Mouse (Mus musculus) lung, embryonic 14.5 days (tissue): ENCODE data around the gene Atp5h. TPM values are rescaled to one million over a fixed set of nuclear protein-coding genes. Genes with fewer than 3 reads are reported as not detected.
A peak's percentile ranks its signal among the peaks of the same experiment; 100 is the strongest.

Source experiments
- ATAC-seq: fragments of 200-750 bp; cut with Nextera tagmentation; 2 replicates; pipeline ENCODE4 v1.8.0; 2017; ENCODE audit warnings: mild to moderate bottlenecking, moderate TSS enrichment, moderate library complexity; ENCODE audit not compliant: insufficient read depth
- DNase-seq: peaks from one replicate; pipeline ENCODE4 v3.0.0-alpha.2; 2015
- H3K27ac ChIP-seq: fragments of 300-500 bp; sonication (generic); 2 replicates; pipeline ENCODE4 v1.5.1; 2014; ENCODE audit warnings: low read depth, mild to moderate bottlenecking, moderate library complexity
- H3K27me3 ChIP-seq: fragments of 300-500 bp; sonication (generic); 2 replicates; pipeline ENCODE4 v1.6.1; 2014; ENCODE audit warnings: low read length, control low read depth; ENCODE audit not compliant: insufficient read depth
- H3K36me3 ChIP-seq: fragments of 300-500 bp; sonication (generic); 2 replicates; pipeline ENCODE4 v1.6.1; 2014; ENCODE audit warnings: control low read depth; ENCODE audit not compliant: insufficient read depth
- H3K4me1 ChIP-seq: fragments of 300-500 bp; sonication (generic); 2 replicates; pipeline ENCODE4 v1.6.1; 2014; ENCODE audit warnings: antibody characterized with exemption, control low read depth; ENCODE audit not compliant: insufficient read depth
- H3K4me2 ChIP-seq: fragments of 300-500 bp; sonication (generic); 2 replicates; pipeline ENCODE4 v1.6.1; 2014; ENCODE audit warnings: mild to moderate bottlenecking
- H3K4me3 ChIP-seq: fragments of 300-500 bp; sonication (generic); 2 replicates; pipeline ENCODE4 v1.5.1; 2014; ENCODE audit warnings: low read depth, low read length
- H3K9ac ChIP-seq: fragments of 300-500 bp; sonication (generic); 2 replicates; pipeline ENCODE4 v1.6.1; 2014
- H3K9me3 ChIP-seq: fragments of 300-500 bp; sonication (generic); 2 replicates; pipeline ENCODE4 v1.6.1; 2016; ENCODE audit warnings: low read depth, low read length, control low read depth
- CTCF ChIP-seq: IDR thresholded peaks from 2 replicates; pipeline ENCODE4 v1.5.1; 2016; ENCODE audit warnings: antibody characterized with exemption, low read depth
- WGBS: fragments of 180-500 bp; shearing (Covaris S2); extraction: QIAGEN DNeasy Blood & Tissue Kit; methylation state at CpG from one replicate; pipeline ENCODE4 v1.1.7; 2014; 5-methylcytosine and 5-hydroxymethylcytosine counted together
- polyA plus RNA-seq: library from polyadenylated mRNA; unstranded; fragments of >200 nt; fragmentation: Nextera tagmentation; extraction: Ambion mirVana; gene quantifications from 2 replicates; pipeline ENCODE4 v1.2.1, GENCODE M21; 2014

Gene Atp5h
- polyA plus RNA-seq, 1 experiment from 2014 or later = 817 TPM

GRCm38 (mm10) chr11:115439326-115439725, 19.6 kb upstream of the Atp5h start:
- DNase-seq = no peak
- Histone ChIP-seq H3K9ac (no peak overlapping the region), H3K4me1 (no peaks in the 10 kb centered on the region), H3K27ac (no peak overlapping the region), H3K9me3 (no peaks in the 10 kb centered on the region), H3K4me2 (no peak overlapping the region), H3K36me3 (no peaks in the 10 kb centered on the region), H3K27me3 (no peaks in the 10 kb centered on the region), H3K4me3 (no peak overlapping the region)
- WGBS = 80% methylated on average over 3 of the region's 3 CpGs
- ATAC-seq = no peak
- TF ChIP-seq CTCF = no peak

- DNase-seq (no peak), ATAC-seq (no peak)
- H3K27me3 ChIP-seq = no peaks in the 10 kb centered on the region
- no peaks in the 10 kb centered on the region for H3K36me3 ChIP-seq
- H3K4me1 ChIP-seq = no peaks in the 10 kb centered on the region
- WGBS = 62% methylated on average over 5 of the region's 5 CpGs
- H3K9me3 ChIP-seq = no peaks in the 10 kb centered on the region
- H3K4me2 ChIP-seq = no peak overlapping the region
- no peak overlapping the region for H3K9ac ChIP-seq
- no peak overlapping the region for H3K4me3 ChIP-seq
- TF ChIP-seq CTCF = no peak
- no peak overlapping the region for H3K27ac ChIP-seq
Observed at GRCm38 (mm10) chr11:115437571-115438122, 17.9 kb upstream of the Atp5h start.

- Histone ChIP-seq H3K27ac (no peak overlapping the region), H3K4me2 (peak overlapping the region; percentile 65), H3K9ac (peak overlapping the region; percentile 27; the same call in 1 of the 2 replicates), H3K36me3 (peaks cover 16% of the 10 kb centered on the region), H3K9me3 (no peaks in the 10 kb centered on the region), H3K4me3 (peak overlapping the region; percentile 27), H3K4me1 (no peaks in the 10 kb centered on the region), H3K27me3 (no peaks in the 10 kb centered on the region)
- 4% methylated on average over 31 of the region's 31 CpGs for WGBS
- peak; percentile 74 for DNase-seq
- no peak for TF ChIP-seq CTCF
- 0 out of 2 replicates have a peak, but pooled peaks have one; percentile 50 for ATAC-seq
Observed at GRCm38 (mm10) chr11:115435596-115436337, 16.0 kb upstream of the Atp5h start.

GRCm38 (mm10) chr11:115433342-115433741, 13.6 kb upstream of the Atp5h start:
- Histone ChIP-seq H3K4me1 (no peaks in the 10 kb centered on the region), H3K4me3 (no peak overlapping the region), H3K9me3 (no peaks in the 10 kb centered on the region), H3K9ac (no peak overlapping the region), H3K36me3 (peaks cover 39% of the 10 kb centered on the region), H3K4me2 (no peak overlapping the region), H3K27me3 (no peaks in the 10 kb centered on the region), H3K27ac (no peak overlapping the region)
- ATAC-seq (no peak), DNase-seq (no peak)
- 62% methylated on average over 6 of the region's 6 CpGs for WGBS
- TF ChIP-seq CTCF = no peak

GRCm38 (mm10) chr11:115432814-115433213, 13.1 kb upstream of the Atp5h start:
- Histone ChIP-seq H3K4me3 (no peak overlapping the region), H3K4me1 (no peaks in the 10 kb centered on the region), H3K36me3 (peaks cover 39% of the 10 kb centered on the region), H3K27me3 (no peaks in the 10 kb centered on the region), H3K9me3 (no peaks in the 10 kb centered on the region), H3K27ac (no peak overlapping the region), H3K9ac (no peak overlapping the region), H3K4me2 (no peak overlapping the region)
- DNase-seq (no peak), ATAC-seq (no peak)
- TF ChIP-seq CTCF = no peak
- WGBS = 49% methylated on average over 4 of the region's 4 CpGs

GRCm38 (mm10) chr11:115430561-115430960, 10.8 kb upstream of the Atp5h start:
- no peak overlapping the region for H3K4me3 ChIP-seq
- no peak for TF ChIP-seq CTCF
- H3K27me3 ChIP-seq = no peaks in the 10 kb centered on the region
- H3K4me2 ChIP-seq = no peak overlapping the region
- no peak overlapping the region for H3K27ac ChIP-seq
- WGBS = 93% methylated on average over 6 of the region's 6 CpGs
- H3K9me3 ChIP-seq = no peaks in the 10 kb centered on the region
- ATAC-seq (no peak), DNase-seq (no peak)
- no peak overlapping the region for H3K9ac ChIP-seq
- peaks cover 59% of the 10 kb centered on the region for H3K36me3 ChIP-seq
- H3K4me1 ChIP-seq = no peaks in the 10 kb centered on the region

GRCm38 (mm10) chr11:115429307-115429706, 9.5 kb upstream of the Atp5h start:
- no peak for TF ChIP-seq CTCF
- no peak overlapping the region for H3K4me2 ChIP-seq
- peaks cover 66% of the 10 kb centered on the region for H3K36me3 ChIP-seq
- H3K9me3 ChIP-seq = no peaks in the 10 kb centered on the region
- H3K27me3 ChIP-seq = no peaks in the 10 kb centered on the region
- DNase-seq (no peak), ATAC-seq (no peak)
- WGBS = 83% methylated on average over 7 of the region's 7 CpGs
- no peaks in the 10 kb centered on the region for H3K4me1 ChIP-seq
- H3K4me3 ChIP-seq = no peak overlapping the region
- H3K9ac ChIP-seq = no peak overlapping the region
- no peak overlapping the region for H3K27ac ChIP-seq
